Mouse (Mus musculus) monocyte, adult 5-6 weeks (primary cell): Measurements from ENCODE around the gene Gng12. TPM values are rescaled to one million over a fixed set of nuclear protein-coding genes. Genes with fewer than 3 reads are reported as not detected.

Experiments used
- ATAC-seq: fragments of 153-309, 156-312 bp; replicated peaks from 2 replicates; pipeline ENCODE4 v1.8.0; 2017; ENCODE audit warnings: mild to moderate bottlenecking; ENCODE audit not compliant: low TSS enrichment, insufficient number of reproducible peaks, severe bottlenecking, poor library complexity, low FRiP score
- total RNA-seq: library from RNA; stranded (forward); fragments of 200-1000, 200-491, 200-594 nt; gene quantifications from 3 replicates; pipeline ENCODE4 v1.2.3, GENCODE M21; 2017

The Gng12 gene
- total RNA-seq, 1 experiment from 2014 or later, result 20.8 TPM

DNA sequence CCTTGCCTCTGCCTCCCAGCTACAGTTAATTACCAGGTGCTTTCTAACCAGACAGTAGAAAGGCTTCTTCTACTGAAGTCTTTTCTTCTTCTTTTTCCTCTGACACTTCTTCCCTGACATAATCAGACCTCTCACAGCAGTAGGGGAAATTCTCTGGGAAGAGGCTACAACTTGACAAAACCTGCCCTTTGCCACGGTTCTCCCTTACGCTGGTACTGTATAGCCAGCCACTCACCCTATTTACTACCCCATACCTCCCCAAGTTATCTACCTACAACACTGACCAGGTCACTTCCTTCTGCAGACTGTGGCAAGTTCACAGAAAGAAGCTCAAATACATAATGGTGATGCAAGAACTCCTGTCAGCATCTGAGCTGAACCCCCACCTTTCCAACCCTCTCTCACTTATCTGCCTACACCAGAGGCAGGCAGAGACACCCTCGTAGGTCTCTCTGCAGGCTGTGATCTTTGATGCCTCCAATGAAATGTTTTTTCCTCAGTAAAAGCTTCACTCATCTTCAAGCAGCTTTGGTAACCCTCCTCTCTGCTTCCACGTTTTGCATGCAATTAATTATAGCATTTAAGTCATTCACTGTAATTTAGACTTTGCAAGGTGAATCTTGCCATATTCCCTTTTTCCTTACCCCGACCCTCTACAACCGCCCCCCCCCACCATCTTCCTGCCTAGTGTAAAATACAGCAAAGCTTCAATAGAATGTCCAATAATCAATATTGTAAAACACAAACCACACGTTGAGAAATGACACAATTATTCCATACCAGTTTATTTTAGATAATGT, 138.3 kb downstream of the Gng12 start:
- ATAC-seq, result no peak

GRCm38 (mm10) chr6:67035388-67036299, 139.4 kb downstream of the Gng12 start:
- ATAC-seq, result no peak

- ATAC-seq, result peak; percentile 80
Observed at GRCm38 (mm10) chr6:67036356-67036811, 140.2 kb downstream of the Gng12 start.

DNA sequence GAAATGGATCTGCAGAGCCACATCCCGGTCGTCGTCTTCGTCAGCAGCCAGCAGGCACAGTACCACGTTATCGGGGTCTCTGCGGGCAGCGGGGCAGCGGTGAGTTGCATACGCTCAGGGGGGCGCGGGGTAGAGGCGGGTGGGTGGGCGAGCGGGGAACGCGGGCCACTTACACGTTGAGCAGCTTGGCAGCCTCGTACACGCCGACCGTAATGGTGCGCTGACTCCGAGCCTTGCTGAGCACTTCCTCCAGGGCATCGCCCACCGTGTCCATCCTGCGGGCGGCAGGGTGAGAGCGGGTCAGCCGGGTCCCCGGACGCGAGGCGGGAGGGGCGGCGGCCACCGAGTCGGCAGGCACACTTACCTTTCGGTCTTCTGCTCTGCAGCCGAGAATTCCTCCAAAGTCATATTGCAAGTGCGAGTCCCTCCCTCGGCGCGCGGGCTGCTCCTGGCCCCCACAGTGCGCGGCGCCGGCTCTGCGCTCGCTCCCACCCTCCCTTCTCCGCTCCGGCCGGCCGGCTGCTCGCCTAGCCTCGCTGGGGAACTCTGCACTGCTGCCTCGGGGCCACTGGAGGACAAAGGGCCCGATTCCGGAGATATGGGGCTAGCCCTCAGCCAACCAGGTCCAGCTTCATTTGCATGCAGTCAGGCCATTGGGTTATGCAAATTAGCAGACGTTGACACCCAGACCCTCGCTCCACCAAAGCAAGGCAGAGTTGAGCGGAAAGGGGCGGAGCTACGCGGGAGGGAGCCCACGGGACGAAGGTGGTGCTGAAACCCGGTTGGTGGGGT, 140.8 kb downstream of the Gng12 start, which contains the start of gene Gadd45a:
TSS of gene Gadd45a (minus strand) at position 621 of the 792 bp plus-strand sequence.
- ATAC-seq, result peak; percentile 97

- no peak for ATAC-seq
Observed at GRCm38 (mm10) chr6:67038964-67039363, 142.8 kb downstream of the Gng12 start.

- no peak for ATAC-seq
Observed at GRCm38 (mm10) chr6:67040904-67041410, 144.8 kb downstream of the Gng12 start.

- ATAC-seq, result no peak
Observed at GRCm38 (mm10) chr6:67045424-67045823, 149.2 kb downstream of the Gng12 start.

DNA sequence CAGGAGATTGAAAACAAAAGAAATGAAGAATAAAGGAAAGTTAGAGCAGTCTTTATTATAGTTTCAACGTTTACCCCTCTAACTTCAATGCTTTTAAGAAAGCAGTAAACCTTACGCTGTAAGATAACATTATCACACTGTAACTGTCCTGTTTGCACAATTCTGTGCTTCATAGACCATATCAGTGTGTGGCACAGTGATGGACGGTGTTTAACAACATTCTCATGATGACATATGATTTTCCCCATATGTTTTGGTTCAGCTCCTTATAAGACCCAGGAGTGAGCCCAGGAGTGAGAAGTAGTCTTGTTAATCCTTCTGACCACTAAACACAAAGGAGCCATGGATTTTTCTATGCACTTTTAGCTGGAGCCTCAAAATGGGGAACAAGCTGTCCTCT, 150.7 kb downstream of the Gng12 start:
- ATAC-seq, result no peak

- no peak for ATAC-seq
Observed at GRCm38 (mm10) chr6:67048052-67048691, 152.0 kb downstream of the Gng12 start.

- ATAC-seq, result no peak
Observed at GRCm38 (mm10) chr6:67048880-67049694, 152.9 kb downstream of the Gng12 start.

DNA sequence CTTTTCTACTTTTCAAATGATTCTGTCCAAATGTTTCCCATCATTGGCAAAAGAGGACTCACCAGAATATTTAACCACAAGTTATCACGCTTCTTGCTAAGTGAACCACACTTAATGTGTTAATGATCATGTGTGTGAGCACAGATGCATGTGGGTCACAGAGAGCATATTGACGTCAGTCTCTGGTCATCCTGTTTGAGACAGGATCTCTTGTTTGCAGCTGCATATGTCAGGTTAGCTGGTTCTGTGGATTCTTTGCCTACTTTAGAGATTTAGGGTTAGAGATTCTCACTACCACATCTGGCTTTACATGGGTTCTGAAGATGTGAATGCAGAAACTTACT, 153.5 kb downstream of the Gng12 start:
- no peak for ATAC-seq

DNA sequence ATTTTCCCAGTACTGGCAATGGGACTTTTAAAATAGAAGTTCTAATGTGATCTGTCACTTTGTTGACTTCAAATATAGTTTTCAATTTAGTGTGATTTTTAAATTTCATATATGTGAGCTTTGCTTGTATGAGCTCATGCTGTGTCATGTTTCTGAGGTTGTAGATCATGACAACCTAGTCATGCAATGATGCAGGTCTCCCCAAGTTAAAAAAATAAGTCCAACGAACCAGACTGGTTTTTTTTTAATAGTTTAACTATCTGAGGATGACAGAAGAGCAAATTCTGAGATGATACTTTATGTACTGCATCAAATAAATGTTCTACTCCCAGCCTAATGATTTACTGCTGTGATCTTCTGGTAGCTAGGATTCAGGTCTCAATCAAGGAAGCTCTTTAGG, 153.9 kb downstream of the Gng12 start:
- ATAC-seq, result no peak

GRCm38 (mm10) chr6:67056108-67056888, 160.1 kb downstream of the Gng12 start:
- ATAC-seq, result peak; percentile 77

- ATAC-seq, result no peak
Observed at GRCm38 (mm10) chr6:67056889-67057564, 160.8 kb downstream of the Gng12 start.

- ATAC-seq, result no peak
Observed at GRCm38 (mm10) chr6:67057574-67057973, 161.4 kb downstream of the Gng12 start.

DNA sequence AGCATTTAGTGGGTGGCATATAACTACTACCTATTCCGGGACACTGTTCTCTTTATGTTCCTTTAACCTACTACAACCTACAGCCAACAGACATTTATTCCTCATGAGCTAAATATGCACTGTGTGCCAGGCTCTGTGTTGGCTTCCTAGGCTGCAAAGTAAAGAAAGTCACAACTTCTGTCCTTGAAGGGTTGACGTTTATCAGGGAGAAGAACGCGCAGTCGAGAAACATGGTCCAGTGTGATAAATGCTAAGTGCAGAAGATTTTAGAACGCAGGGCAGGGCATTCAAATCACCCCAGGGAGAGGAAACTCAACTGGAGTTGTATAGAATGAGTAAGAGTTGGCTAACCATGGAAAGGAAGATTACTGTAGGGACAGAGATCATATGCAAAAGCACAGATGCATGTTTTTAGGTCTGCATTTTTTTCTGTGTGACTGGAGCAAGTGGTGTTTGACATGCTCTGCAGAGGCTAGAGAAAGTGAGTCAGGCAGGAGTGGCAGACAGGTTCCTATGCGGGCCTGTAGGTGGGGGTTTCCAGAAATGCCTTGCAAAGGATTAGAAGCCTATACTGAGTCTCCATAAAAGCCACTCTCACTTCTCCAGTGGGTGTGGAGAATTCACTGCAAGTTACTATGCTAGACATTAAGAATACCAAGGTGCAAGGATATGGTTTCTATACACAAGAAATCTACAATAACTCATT, 161.9 kb downstream of the Gng12 start:
- ATAC-seq, result no peak
